Mouse (Mus musculus): ENCODE results near the gene Fam222a. TPM values are rescaled to one million over a fixed set of nuclear protein-coding genes. Genes with fewer than 3 reads are reported as not detected.
A peak's percentile ranks its signal among the peaks of the same experiment; 100 is the strongest.

Gene Fam222a
- polyA plus RNA-seq, 1 experiment from 2014 or later = 4.7 TPM

DNA sequence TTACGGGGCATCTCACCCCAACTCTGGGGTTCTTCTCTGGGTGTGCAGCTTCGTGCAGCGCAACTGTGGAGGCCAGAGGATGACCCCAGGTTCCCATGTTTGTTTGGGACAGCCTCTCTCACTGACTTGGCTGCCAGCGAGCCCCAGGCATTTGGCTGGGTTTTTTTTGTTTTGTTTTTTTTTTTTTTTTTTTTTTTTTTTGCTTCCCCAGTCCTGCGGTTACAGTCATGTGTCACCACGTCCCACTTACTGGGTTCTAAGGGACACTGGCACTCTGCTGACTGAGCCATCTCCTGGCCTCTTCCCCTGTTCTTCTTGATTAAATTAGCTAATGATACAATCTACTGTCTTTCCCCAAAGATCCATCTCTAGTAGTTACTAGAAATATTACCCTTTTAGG, 29.8 kb downstream of the Fam222a start:
- Histone ChIP-seq H3K27me3 (no peaks in the 10 kb centered on the region), H3K9ac (no peak overlapping the region), H3K4me3 (replicated peaks) (no peak overlapping the region), H3K9me3 (replicated peaks) (no peaks in the 10 kb centered on the region), H3K4me1 (peaks cover 80% of the 10 kb centered on the region), H3K4me2 (no peak overlapping the region; the same call in 1 of the 2 replicates), H3K27ac (peak overlapping the region; percentile 95), H3K36me3 (no peaks in the 10 kb centered on the region)
- 30% methylated on average over 6 of the region's 6 CpGs for WGBS
- ATAC-seq (replicated peaks; ENCODE audit: low FRiP score) = no peak

- Histone ChIP-seq H3K27ac (no peak overlapping the region), H3K27me3 (no peaks in the 10 kb centered on the region), H3K9ac (no peak overlapping the region), H3K36me3 (no peaks in the 10 kb centered on the region), H3K4me2 (no peak overlapping the region), H3K4me1 (peaks cover 66% of the 10 kb centered on the region), H3K4me3 (replicated peaks) (no peak overlapping the region), H3K9me3 (replicated peaks) (no peaks in the 10 kb centered on the region)
- 73% methylated on average over 8 of the region's 8 CpGs for WGBS
- no peak for ATAC-seq (replicated peaks; ENCODE audit: low FRiP score)
Observed at GRCm38 (mm10) chr5:114602012-114602411, 34.2 kb downstream of the Fam222a start.

DNA sequence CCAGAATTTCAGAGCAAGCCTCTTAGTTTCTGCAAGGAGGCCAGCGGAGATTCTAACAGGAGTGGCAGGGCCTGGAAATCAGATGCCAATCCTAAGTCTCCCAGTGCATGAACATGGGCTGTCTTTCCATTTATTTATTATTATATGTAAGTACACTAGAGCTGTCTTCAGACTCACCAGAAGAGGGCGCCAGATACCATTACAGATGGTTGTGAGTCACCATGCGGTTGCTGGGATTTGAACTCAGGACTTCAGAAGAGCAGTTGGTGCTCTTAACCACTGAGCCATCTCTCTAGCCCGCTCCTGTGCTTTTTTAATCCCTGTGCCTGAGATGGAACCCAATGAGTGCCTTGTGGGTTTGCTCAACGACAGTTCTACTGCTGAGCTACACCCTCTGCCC, 36.2 kb downstream of the Fam222a start:
- Histone ChIP-seq H3K9ac (no peak overlapping the region), H3K36me3 (no peaks in the 10 kb centered on the region), H3K4me2 (no peak overlapping the region), H3K27ac (no peak overlapping the region), H3K27me3 (no peaks in the 10 kb centered on the region), H3K9me3 (replicated peaks) (no peaks in the 10 kb centered on the region), H3K4me1 (peaks cover 67% of the 10 kb centered on the region), H3K4me3 (replicated peaks) (no peak overlapping the region)
- no peak for ATAC-seq (replicated peaks; ENCODE audit: low FRiP score)
- 86% methylated on average over 5 of the region's 5 CpGs for WGBS

DNA sequence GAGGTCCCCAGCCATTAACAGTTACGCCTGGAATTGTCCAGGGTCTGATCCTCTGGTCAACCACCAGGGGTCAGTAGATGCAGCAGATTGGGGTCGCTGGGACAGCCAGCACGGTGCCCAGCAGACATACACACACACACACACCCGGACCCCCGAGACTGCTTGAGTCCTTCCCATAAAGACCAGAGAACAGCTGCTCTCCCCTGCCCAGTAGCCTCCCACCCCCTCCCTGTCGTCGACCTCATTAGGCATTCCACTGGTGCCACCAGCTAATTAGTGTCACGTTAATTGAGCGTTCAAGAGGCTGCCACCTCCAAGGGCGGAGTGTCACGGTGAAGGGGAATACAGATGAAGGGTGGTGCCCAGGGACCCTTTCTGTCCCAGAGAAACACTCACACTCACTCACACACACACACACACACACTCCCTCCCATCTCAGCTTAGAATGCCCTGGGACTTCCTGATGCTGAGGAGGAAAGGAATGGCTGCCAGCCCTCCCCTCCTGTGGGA, 37.0 kb downstream of the Fam222a start:
- no peak for ATAC-seq (replicated peaks; ENCODE audit: low FRiP score)
- no peaks in the 10 kb centered on the region for H3K36me3 ChIP-seq
- H3K27me3 ChIP-seq = 0 out of 2 replicates have a peak, but pooled peaks cover 2% of the 10 kb centered on the region
- 23% methylated on average over 11 of the region's 11 CpGs for WGBS
- no peaks in the 10 kb centered on the region for H3K9me3 ChIP-seq (replicated peaks)
- no peak overlapping the region for H3K27ac ChIP-seq
- no peak overlapping the region for H3K9ac ChIP-seq
- no peak overlapping the region for H3K4me3 ChIP-seq (replicated peaks)
- peak overlapping the region; percentile 3 for H3K4me2 ChIP-seq
- peaks cover 59% of the 10 kb centered on the region for H3K4me1 ChIP-seq

GRCm38 (mm10) chr5:114605981-114606380, 38.2 kb downstream of the Fam222a start:
- no peak for ATAC-seq (replicated peaks; ENCODE audit: low FRiP score)
- peaks cover 2% of the 10 kb centered on the region; the same call in 1 of the 2 replicates for H3K36me3 ChIP-seq
- 0 out of 2 replicates have a peak, but pooled peaks cover 3% of the 10 kb centered on the region for H3K27me3 ChIP-seq
- no peak overlapping the region for H3K9ac ChIP-seq
- WGBS = 72% methylated on average over 6 of the region's 6 CpGs
- H3K27ac ChIP-seq = no peak overlapping the region
- H3K4me2 ChIP-seq = no peak overlapping the region
- H3K9me3 ChIP-seq (replicated peaks) = no peaks in the 10 kb centered on the region
- peaks cover 49% of the 10 kb centered on the region for H3K4me1 ChIP-seq
- no peak overlapping the region for H3K4me3 ChIP-seq (replicated peaks)

DNA sequence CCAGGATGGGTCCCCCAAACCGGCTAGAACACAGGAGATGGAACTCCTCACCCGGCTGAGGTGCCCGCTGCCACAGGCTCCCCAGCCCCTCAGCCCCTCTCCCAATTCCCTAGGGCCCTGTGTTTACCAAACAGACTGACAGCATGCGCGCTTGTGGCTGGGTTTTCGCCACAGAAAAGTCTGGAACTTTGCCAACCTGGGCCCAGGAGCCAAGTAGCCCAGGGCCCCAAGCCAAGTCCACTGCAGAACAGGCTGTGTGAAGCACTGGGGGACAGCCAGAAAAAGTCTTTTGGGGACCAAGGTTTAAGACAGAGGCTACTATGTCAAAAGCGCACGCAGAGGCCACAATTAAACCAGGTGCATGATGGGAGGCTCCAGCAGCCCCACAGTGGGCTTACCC, 39.8 kb downstream of the Fam222a start:
- H3K9me3 ChIP-seq (replicated peaks) = no peaks in the 10 kb centered on the region
- ATAC-seq (replicated peaks; ENCODE audit: low FRiP score) = no peak
- H3K27ac ChIP-seq = no peak overlapping the region
- H3K9ac ChIP-seq = no peak overlapping the region
- 0 out of 2 replicates have a peak, but pooled peaks cover 3% of the 10 kb centered on the region for H3K27me3 ChIP-seq
- no peak overlapping the region for H3K4me3 ChIP-seq (replicated peaks)
- H3K36me3 ChIP-seq = peaks cover 15% of the 10 kb centered on the region
- no peak overlapping the region for H3K4me2 ChIP-seq
- H3K4me1 ChIP-seq = peaks cover 55% of the 10 kb centered on the region
- WGBS = 69% methylated on average over 8 of the region's 8 CpGs

- WGBS = 6% methylated on average over 12 of the region's 12 CpGs
- no peak for ATAC-seq (replicated peaks; ENCODE audit: low FRiP score)
- H3K4me3 ChIP-seq (replicated peaks) = no peak overlapping the region
Observed at GRCm38 (mm10) chr5:114608516-114608915, 40.7 kb downstream of the Fam222a start.

GRCm38 (mm10) chr5:114611256-114611655, 43.4 kb downstream of the Fam222a start:
- Histone ChIP-seq H3K27ac (no peak overlapping the region), H3K4me1 (peaks cover 34% of the 10 kb centered on the region), H3K27me3 (0 out of 2 replicates have a peak, but pooled peaks cover 3% of the 10 kb centered on the region), H3K9me3 (replicated peaks) (no peaks in the 10 kb centered on the region), H3K36me3 (peaks cover 15% of the 10 kb centered on the region), H3K4me2 (no peak overlapping the region), H3K4me3 (replicated peaks) (no peak overlapping the region), H3K9ac (no peak overlapping the region)
- WGBS = 85% methylated on average over 10 of the region's 10 CpGs
- ATAC-seq (replicated peaks; ENCODE audit: low FRiP score) = no peak

More at GRCm38 (mm10) chr5:114608516-114608915, 40.7 kb downstream of the Fam222a start:
- Histone ChIP-seq H3K4me1 (peaks cover 57% of the 10 kb centered on the region), H3K9me3 (replicated peaks) (no peaks in the 10 kb centered on the region), H3K4me2 (no peak overlapping the region), H3K9ac (no peak overlapping the region), H3K36me3 (peaks cover 15% of the 10 kb centered on the region), H3K27me3 (0 out of 2 replicates have a peak, but pooled peaks cover 3% of the 10 kb centered on the region), H3K27ac (no peak overlapping the region)

DNA sequence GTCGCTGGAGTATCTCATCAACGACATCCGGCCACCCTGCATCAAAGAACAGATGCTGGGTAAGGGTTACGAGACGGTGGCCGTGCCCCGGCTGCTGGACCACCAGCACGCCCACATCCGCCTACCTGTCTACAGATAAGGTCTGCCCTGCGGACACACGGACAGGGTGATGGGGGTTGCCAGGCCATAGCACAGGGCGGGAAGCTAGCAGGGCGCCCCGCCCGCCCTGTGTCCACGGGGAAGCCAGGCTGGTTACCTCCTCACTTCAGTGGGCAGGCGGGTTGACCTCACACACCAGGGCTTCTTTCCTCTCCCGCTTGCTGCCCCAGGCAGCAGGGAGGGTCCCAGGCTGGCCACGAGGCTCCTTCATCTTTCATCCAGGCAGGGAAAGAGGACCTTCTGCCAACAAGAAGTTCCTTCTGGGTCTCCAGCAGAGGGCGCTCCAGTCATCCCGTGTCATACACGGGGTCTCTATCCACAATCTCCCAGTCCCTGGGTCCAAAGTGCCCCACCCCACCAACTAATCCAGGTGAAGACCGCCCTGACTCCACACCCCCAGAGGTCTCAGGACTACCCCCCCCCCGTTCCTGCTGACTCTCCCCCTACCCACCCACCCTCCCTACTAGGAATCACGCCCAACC, 44.3 kb downstream of the Fam222a start:
- 0 out of 2 replicates have a peak, but pooled peaks cover 3% of the 10 kb centered on the region for H3K27me3 ChIP-seq
- ATAC-seq (replicated peaks; ENCODE audit: low FRiP score) = no peak
- no peak overlapping the region for H3K27ac ChIP-seq
- no peak overlapping the region for H3K4me3 ChIP-seq (replicated peaks)
- peaks cover 27% of the 10 kb centered on the region for H3K4me1 ChIP-seq
- H3K9me3 ChIP-seq (replicated peaks) = no peaks in the 10 kb centered on the region
- no peak overlapping the region for H3K9ac ChIP-seq
- WGBS = 71% methylated on average over 25 of the region's 25 CpGs
- no peak overlapping the region for H3K4me2 ChIP-seq
- H3K36me3 ChIP-seq = peaks cover 15% of the 10 kb centered on the region

DNA sequence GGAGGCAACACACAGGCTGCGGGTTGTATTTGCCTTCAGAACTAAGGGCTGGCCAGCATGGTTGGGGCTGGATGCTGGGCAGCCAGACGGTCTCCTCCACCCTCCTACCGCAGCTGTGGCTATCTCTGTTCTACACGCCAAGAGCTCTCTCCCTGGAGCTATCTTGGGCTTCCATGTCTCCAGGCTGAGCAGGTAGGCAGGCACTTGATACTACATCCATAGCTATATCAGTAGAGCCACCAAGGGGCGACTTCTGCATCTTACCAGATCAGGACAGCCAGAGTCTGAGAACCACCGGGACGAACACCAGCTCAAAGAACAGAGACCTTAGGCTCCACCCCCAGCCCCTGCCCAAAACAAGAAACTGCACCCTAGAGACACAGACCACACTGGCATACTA, 47.0 kb downstream of the Fam222a start:
- H3K27me3 ChIP-seq = 0 out of 2 replicates have a peak, but pooled peaks cover under 1% of the 10 kb centered on the region
- H3K4me1 ChIP-seq = peaks cover 9% of the 10 kb centered on the region; the same call in 1 of the 2 replicates
- WGBS = 68% methylated on average over 7 of the region's 7 CpGs
- H3K4me2 ChIP-seq = no peak overlapping the region
- no peak for ATAC-seq (replicated peaks; ENCODE audit: low FRiP score)
- no peaks in the 10 kb centered on the region for H3K9me3 ChIP-seq (replicated peaks)
- no peak overlapping the region for H3K9ac ChIP-seq
- no peak overlapping the region for H3K4me3 ChIP-seq (replicated peaks)
- H3K36me3 ChIP-seq = peaks cover 15% of the 10 kb centered on the region
- H3K27ac ChIP-seq = no peak overlapping the region

GRCm38 (mm10) chr5:114616336-114617061, 48.7 kb downstream of the Fam222a start:
- ATAC-seq (replicated peaks; ENCODE audit: low FRiP score) = no peak
- no peaks in the 10 kb centered on the region for H3K27me3 ChIP-seq
- no peak overlapping the region for H3K9ac ChIP-seq
- WGBS = 83% methylated on average over 11 of the region's 11 CpGs
- H3K4me1 ChIP-seq = peaks cover 9% of the 10 kb centered on the region; the same call in 1 of the 2 replicates
- no peaks in the 10 kb centered on the region for H3K9me3 ChIP-seq (replicated peaks)
- no peak overlapping the region for H3K27ac ChIP-seq
- H3K36me3 ChIP-seq = peaks cover 7% of the 10 kb centered on the region
- H3K4me2 ChIP-seq = no peak overlapping the region
- no peak overlapping the region for H3K4me3 ChIP-seq (replicated peaks)

DNA sequence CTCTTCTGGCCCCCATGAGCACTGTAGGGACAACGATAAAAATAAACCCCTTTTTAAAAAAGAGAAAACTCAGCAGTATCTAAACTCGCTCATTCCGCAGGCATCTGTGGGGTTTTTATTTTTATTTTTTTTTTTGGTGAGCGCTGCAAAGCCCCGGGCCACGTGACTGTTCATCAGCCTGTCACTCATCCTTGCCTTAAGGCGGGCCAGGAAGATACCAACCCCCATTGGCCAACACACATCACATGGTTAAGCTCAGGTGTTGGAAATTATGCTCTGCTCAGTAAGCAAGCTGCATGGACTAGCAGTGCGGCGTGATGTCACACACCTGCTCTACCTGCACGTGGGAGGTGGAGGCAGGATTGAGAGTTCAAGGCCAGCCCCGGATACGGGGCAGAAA, 50.0 kb downstream of the Fam222a start:
- Histone ChIP-seq H3K27ac (no peak overlapping the region), H3K9ac (no peak overlapping the region), H3K9me3 (replicated peaks) (no peaks in the 10 kb centered on the region), H3K4me1 (0 out of 2 replicates have a peak, but pooled peaks cover under 1% of the 10 kb centered on the region), H3K36me3 (no peaks in the 10 kb centered on the region), H3K4me3 (replicated peaks) (no peak overlapping the region), H3K27me3 (no peaks in the 10 kb centered on the region), H3K4me2 (no peak overlapping the region)
- no peak for ATAC-seq (replicated peaks; ENCODE audit: low FRiP score)
- WGBS = 77% methylated on average over 12 of the region's 12 CpGs
